Mouse (Mus musculus): ENCODE measurements around the gene Ogdhl.
"Not testable (repeated sequence)": the region's sequence is repeated elsewhere in the genome, so short reads cannot be mapped to it uniquely, and the experiment has no call there.

The Ogdhl gene

GRCm38 (mm10) chr14:32321732-32322685 lies at the start of gene Ogdhl:
TSS of gene Ogdhl (plus strand) at chr14:32322019.
- in situ Hi-C loops (cut with MboI), result no loop called here

- in situ Hi-C loops (cut with MboI), result no loop called here
Measured at GRCm38 (mm10) chr14:32301622-32302021, 20.2 kb upstream of the Ogdhl start.

- in situ Hi-C loops (cut with MboI), result no loop called here
Measured at GRCm38 (mm10) chr14:32302423-32302822, 19.4 kb upstream of the Ogdhl start.

DNA sequence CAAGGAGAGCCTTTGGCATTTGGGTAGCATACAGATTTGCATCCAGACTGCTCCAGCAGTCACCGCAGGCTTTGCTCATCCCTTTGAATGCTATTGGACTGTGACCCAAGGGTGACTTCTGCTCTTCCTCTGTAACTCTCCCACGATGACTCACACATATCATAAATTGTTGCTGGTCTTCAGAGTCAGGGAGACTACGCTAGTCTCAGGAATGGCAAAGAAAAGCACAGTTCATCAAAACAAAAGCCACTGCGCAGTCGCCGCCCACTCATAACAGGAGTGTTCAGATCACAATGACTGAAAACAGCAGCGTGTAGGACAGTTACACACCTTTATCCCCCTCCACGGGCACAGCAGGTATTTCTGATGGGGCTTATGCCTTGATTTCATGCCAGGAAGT lies 16.9 kb upstream of the Ogdhl start:
- in situ Hi-C loops (cut with MboI), result no loop called here

DNA sequence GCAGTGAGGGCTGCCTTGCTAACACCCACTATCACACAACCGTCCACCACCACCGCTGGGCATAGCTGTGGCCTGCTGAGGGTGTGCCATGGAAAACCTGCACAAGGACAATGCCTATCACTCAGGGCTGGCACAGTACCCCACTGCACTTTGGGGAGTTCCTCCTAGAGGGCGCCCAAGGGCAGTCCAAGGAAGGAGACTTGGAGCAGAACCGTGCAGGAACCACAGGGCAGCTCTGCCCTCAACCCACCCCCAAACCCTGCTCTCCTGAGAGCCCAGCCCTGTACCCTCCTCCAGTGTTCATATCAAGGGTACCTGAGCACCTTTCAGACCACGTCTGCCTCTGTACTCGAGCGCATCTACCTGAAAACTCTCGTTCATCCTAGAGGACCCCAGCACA lies 11.9 kb upstream of the Ogdhl start:
- in situ Hi-C loops (cut with MboI), result no loop called here

GRCm38 (mm10) chr14:32311381-32312035 lies 10.3 kb upstream of the Ogdhl start:
- in situ Hi-C loops (cut with MboI), result no loop called here

DNA sequence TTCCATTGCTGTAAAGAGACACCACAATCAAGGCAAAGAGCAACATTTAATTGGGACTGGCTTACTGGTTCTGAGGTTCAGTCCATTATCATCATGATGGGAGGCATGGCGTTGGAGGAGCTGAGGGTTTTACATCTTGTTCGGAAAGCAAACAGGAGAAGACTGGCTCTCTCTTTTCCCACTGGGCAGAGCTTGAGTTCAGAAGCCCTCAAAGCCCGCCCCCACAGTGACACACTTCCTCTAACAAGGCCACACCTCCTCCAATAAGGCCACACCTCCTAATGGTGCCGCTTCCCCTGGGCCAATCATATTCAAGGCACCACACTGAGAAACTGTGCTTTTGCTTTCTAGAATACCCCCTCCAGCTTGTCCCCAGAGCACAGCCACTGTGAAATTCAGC lies 4.0 kb upstream of the Ogdhl start:
- in situ Hi-C loops (cut with MboI), result no loop called here

GRCm38 (mm10) chr14:32323221-32323620 lies 1.4 kb downstream of the Ogdhl start:
- in situ Hi-C loops (cut with MboI), result no loop called here

GRCm38 (mm10) chr14:32327366-32327765 lies 5.5 kb downstream of the Ogdhl start:
- in situ Hi-C loops (cut with MboI), result no loop called here

DNA sequence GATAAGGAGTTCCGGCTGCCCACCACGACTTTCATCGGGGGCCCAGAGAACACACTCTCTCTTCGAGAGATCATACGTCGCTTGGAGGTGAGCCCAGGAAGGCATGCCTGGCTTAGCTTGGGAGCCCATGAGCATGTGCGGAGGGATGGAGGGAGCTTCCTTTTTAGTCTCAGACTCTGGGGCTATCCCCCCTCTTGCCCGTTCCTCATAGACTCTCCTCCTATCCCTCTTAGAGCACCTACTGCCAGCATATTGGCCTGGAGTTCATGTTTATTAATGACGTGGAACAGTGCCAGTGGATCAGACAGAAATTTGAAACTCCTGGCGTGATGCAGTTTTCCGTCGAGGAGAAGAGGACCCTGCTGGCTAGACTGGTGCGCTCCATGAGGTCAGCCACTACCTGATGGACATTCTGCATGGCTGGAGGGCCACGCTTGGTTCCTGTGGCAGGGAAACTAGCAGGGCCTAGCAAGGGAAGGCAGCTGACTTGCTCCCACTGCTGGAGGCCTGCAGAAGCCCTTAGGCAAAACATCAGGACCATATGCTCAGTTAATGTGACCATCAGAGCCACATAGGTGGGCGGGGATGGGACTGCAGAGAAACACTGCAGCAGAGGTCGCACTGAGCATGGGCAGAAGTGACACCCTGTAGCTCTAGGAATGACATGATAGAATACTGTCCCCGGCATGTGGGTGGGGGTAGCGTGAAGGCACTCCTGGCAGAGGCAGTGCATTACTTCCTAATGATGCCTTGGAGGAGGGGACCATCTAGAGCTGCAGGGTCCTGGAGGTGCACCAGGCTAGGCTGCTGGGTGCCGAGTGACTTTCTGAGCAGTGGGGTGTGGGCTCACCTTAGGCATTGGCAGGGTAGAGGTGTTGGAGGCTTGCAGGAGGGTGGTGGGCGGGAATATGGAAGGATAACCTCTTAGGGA lies 11.0 kb downstream of the Ogdhl start:
- in situ Hi-C loops (cut with MboI), result no loop called here

- in situ Hi-C loops (cut with MboI), result no loop called here
Measured at GRCm38 (mm10) chr14:32336021-32336420, 14.2 kb downstream of the Ogdhl start.

DNA sequence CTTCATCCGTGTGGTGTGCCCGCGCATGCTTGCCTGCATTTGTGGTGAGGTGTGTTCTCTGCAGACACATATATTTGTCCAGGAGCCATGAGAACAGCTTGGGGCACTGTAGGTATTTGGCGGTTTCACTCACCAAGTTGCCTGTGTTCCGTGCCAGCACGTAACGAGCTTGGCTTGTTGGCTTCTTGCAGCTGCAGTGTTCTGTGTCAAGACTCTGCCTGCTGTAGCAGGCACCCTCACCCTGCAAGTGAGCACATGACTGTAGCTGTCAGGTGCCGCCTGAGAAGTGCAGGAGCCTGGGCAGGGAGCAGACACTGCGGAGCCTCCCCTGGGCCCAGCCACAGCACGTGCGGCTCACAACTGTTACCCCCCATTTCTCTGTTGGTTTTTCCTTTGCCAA lies 14.7 kb downstream of the Ogdhl start:
- in situ Hi-C loops (cut with MboI), result no loop called here

GRCm38 (mm10) chr14:32341823-32342222 lies 20.0 kb downstream of the Ogdhl start:
- in situ Hi-C loops (cut with MboI), result no loop called here

- in situ Hi-C loops (cut with MboI), result no loop called here
Measured at GRCm38 (mm10) chr14:32344176-32344575, 22.4 kb downstream of the Ogdhl start.

GRCm38 (mm10) chr14:32344694-32345093 lies 22.9 kb downstream of the Ogdhl start:
- in situ Hi-C loops (cut with MboI), result no loop called here

- in situ Hi-C loops (cut with MboI), result no loop called here
Measured at GRCm38 (mm10) chr14:32347307-32347706, 25.5 kb downstream of the Ogdhl start.

- in situ Hi-C loops (cut with MboI), result not testable (repeated sequence)
Measured at GRCm38 (mm10) chr14:32351181-32351920, 29.5 kb downstream of the Ogdhl start.

DNA sequence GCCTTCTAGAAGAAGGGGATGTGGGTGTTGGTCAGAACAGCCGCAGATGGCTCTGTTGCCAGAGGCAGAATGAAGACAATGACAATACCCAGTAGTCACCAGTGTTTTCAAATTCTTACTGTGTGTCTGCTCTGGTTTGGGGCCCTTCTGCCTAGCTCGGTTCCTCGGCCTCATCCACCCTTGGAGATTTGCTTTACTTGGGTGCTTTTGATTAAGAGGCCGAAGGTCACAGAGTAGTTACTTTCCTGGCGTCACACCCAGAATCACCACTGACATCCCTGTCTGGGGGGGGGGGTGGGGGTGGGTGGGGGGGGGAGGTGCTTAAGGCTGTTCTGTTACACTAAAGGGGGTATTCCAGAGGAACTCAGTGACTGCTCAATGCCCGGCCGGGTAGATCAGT lies 42.5 kb downstream of the Ogdhl start:
- in situ Hi-C loops (cut with MboI), result no loop called here

DNA sequence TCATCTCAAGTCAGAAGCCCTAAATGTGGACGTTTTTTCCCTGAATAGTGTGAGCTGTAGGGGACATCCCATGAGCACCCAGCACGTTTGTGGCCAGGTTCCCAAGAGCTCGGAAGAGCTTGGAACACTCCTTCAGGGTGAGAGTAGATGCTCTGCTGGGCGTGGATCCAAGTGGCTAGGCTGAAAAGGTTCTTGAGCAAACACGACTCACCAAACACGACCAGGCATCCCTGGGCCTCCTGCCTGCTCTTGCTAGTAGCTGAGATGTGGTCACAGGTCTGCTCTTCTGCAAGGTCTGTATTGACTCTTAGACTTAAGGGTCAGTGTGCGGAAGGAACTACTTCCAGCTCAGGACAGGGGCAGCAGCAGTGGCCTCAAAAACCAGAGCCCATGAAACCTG lies 47.9 kb downstream of the Ogdhl start:
- in situ Hi-C loops (cut with MboI), result no loop called here

DNA sequence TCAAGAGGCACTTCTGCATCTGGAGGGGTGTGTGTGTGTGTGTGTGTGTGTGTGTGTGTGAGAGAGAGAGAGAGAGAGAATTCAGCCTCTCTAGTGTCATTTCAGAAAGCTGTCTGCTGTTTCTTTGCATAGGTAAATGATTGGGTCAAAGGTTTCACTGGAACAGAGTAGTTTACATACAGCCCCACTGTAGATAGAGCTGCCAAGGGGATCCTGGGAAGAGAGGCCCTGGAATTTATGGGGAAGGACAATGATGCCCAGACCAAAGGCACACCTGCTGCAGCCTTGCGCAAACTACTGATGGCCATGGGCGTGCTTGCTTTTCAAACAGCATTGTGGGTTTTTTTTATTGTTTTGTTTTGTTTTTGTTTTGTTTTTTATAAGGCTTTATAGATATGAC lies 50.7 kb downstream of the Ogdhl start:
- in situ Hi-C loops (cut with MboI), result no loop called here

DNA sequence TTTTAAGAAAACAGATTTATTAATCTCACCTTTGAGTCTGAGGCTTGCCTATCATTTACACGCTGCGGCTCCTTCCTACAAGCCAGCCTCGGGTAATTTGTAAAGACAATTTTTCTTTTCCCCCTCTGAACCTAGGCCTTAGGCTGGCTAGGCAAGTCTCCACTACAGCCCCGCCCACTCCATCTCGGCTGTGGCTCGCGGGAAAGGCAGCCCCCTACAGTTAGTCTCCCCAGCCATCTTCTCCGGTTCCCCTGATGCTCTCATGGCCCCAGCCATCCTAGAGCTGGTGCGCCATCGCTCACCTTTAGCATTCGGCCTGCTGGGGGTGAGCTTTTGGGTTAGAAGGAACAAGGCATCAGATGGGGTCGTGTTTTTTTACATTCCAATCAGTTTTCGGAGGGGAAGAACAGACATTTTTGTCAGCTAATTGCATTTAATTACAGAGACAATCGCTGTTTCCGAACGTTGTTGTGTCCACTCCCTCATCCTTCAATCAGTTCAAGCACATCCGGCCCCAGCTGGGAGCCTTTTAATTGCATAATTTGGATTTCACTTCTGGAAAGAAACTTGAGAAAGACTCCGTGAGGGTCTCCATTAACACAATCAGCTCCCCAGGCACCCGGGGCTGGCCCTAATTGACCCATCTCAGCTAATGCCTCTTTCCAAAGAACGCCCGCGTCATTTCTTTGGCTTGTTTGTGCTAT lies 57.7 kb downstream of the Ogdhl start:
- in situ Hi-C loops (cut with MboI), result no loop called here
